ENCODE assay signal across 13 mouse cellular contexts in the genomic region with DNA sequence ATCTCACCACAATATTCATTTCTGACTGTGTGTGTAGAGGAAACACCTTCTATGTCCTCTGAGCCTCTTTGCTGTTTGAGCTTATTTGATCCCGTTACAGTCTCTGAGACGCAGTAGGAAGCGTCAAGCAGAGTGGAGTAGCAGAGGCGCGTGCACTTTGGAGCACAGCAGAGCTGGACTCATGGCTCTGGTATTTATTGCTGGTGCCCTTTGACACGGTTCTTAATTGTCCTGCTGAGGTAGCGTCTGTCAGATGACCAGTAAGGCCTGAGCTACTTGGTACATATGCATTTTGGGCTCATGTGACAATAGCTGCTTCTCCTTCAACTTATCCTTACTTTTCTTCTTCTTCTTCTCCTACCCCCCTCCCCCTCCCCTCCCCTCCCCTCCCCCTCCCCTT.
DNase-seq lines count a peak whose midpoint lies in the region; ATAC-seq lines count a peak whose summit lies in the region.
"Had no signal": no experiment of that assay in that cellular context is flagged by ENCODE, and none has a peak within 500 bp of the region (broad histone marks: within the 10 kb centered on the region; RNA-seq: fewer than 3 reads in every experiment).

No protein-coding gene starts in this region.

- peaks cover 8% of the 10 kb centered on the region for H3K4me1 ChIP-seq in neural tube, embryonic 15.5 days
- no peaks in the 10 kb centered on the region for H3K4me1 ChIP-seq in kidney, embryonic 16.5 days (ENCODE audit: insufficient read depth, low read length)
- H3K4me1 ChIP-seq: liver, embryonic 13.5 days had no signal

- H3K27ac ChIP-seq in neural tube, embryonic 15.5 days (replicated peaks) = no peak overlapping the region
- no peak overlapping the region for H3K27ac ChIP-seq in kidney, embryonic 16.5 days (ENCODE audit: low read length)
- H3K27ac ChIP-seq: heart, adult 2 months; hindbrain, embryonic 13.5 days; liver, embryonic 13.5 days had no signal

- DNase-seq in neural tube, embryonic 10.5 days (ENCODE audit: extremely low spot score, low spot score) = peak; percentile 31
- peak; percentile 68 for DNase-seq in embryo, embryonic 10.5 days (ENCODE audit: low spot score)
- no peak for DNase-seq in spleen, postnatal 14 days (ENCODE audit: low spot score in 2 of 2)
- no peak for DNase-seq in left cerebral cortex, postnatal 36 days (ENCODE audit: low spot score in 2 of 2)
- DNase-seq in layer of hippocampus, adult 9-11 months = no peak
- DNase-seq: cerebellum, adult 11-12 months; heart, adult 2 months; liver, embryonic 13.5 days; lung, postnatal 4 days had no signal

- intact Hi-C loops in left cerebral cortex, postnatal 36 days (cut with DNase I) = no loop called here

- ATAC-seq in neural tube, embryonic 15.5 days (ENCODE audit: low FRiP score) = no peak
- 0 out of 2 replicates have a peak, but pooled peaks have one; percentile 49 for ATAC-seq in kidney, embryonic 16.5 days (ENCODE audit: low FRiP score, low TSS enrichment)
- ATAC-seq: forebrain, embryonic 16.5 days had no signal

- WGBS in neural tube, embryonic 15.5 days = 27% methylated on average over 7 of the region's 7 CpGs
- 28% methylated on average over 7 of the region's 7 CpGs for WGBS in kidney, embryonic 16.5 days

- H3K36me3 ChIP-seq in neural tube, embryonic 15.5 days = no peaks in the 10 kb centered on the region
- no peaks in the 10 kb centered on the region for H3K36me3 ChIP-seq in kidney, embryonic 16.5 days (ENCODE audit: insufficient read depth, low read length)
- H3K36me3 ChIP-seq: hindbrain, embryonic 13.5 days; liver, embryonic 13.5 days had no signal

- H3K4me3 ChIP-seq in neural tube, embryonic 15.5 days (replicated peaks) = no peak overlapping the region
- no peak overlapping the region for H3K4me3 ChIP-seq in kidney, embryonic 16.5 days (ENCODE audit: low read length)
- H3K4me3 ChIP-seq: heart, adult 2 months; hindbrain, embryonic 13.5 days; liver, embryonic 13.5 days had no signal

- no peak overlapping the region for H3K4me2 ChIP-seq in neural tube, embryonic 15.5 days
- no peak overlapping the region for H3K4me2 ChIP-seq in kidney, embryonic 16.5 days (replicated peaks; ENCODE audit: low read depth, low read length)
- H3K4me2 ChIP-seq: hindbrain, embryonic 13.5 days; liver, embryonic 13.5 days had no signal

- H3K27me3 ChIP-seq in neural tube, embryonic 15.5 days (replicated peaks) = no peaks in the 10 kb centered on the region
- no peaks in the 10 kb centered on the region for H3K27me3 ChIP-seq in kidney, embryonic 16.5 days (ENCODE audit: insufficient read depth, low read length)
- H3K27me3 ChIP-seq: hindbrain, embryonic 13.5 days; liver, embryonic 13.5 days had no signal

- no peaks in the 10 kb centered on the region for H3K9me3 ChIP-seq in neural tube, embryonic 15.5 days (replicated peaks)
- H3K9me3 ChIP-seq in kidney, embryonic 16.5 days (ENCODE audit: low read length) = no peaks in the 10 kb centered on the region
- H3K9me3 ChIP-seq: hindbrain, embryonic 13.5 days; liver, embryonic 13.5 days had no signal

- no peak overlapping the region for H3K9ac ChIP-seq in neural tube, embryonic 15.5 days (replicated peaks)
- H3K9ac ChIP-seq in kidney, embryonic 16.5 days (replicated peaks; ENCODE audit: low read length) = no peak overlapping the region
- H3K9ac ChIP-seq: hindbrain, embryonic 13.5 days; liver, embryonic 13.5 days had no signal

Comparison
In these comparisons a context has a peak if more than half of its experiments do, and no peak if none do; other contexts are left out.
1. DNase-seq: peak in neural tube, embryonic 10.5 days (single experiment) and embryo, embryonic 10.5 days (single experiment); none in spleen, postnatal 14 days (0 of 2), left cerebral cortex, postnatal 36 days (0 of 2) and layer of hippocampus, adult 9-11 months (single experiment).